Mouse (Mus musculus) G1E (cell line): Measurements from ENCODE around the gene Timp3. TPM values are rescaled to one million over a fixed set of nuclear protein-coding genes. Genes with fewer than 3 reads are reported as not detected.

Experiments used
- ATAC-seq: 2 replicates; pipeline ENCODE4 v1.8.0; 2016; ENCODE audit warnings: mild to moderate bottlenecking; ENCODE audit not compliant: insufficient number of reproducible peaks, poor library complexity, low FRiP score, severe bottlenecking; ENCODE audit errors: extremely low read depth
- DNase-seq: peaks from one replicate; pipeline ENCODE4 v3.0.0; 2012; ENCODE audit warnings: low spot score
- H3K27me3 ChIP-seq: 2 replicates; pipeline ENCODE4 v1.6.1; 2012; ENCODE audit warnings: mild to moderate bottlenecking, low read length, inconsistent platforms; ENCODE audit not compliant: insufficient read depth
- H3K36me3 ChIP-seq: replicated peaks from 2 replicates; pipeline ENCODE3; 2012; ENCODE audit warnings: mild to moderate bottlenecking, inconsistent platforms
- H3K4me1 ChIP-seq: 2 replicates; pipeline ENCODE4 v1.6.1; 2012; ENCODE audit warnings: low read depth, low read length, inconsistent platforms, mixed read lengths; ENCODE audit not compliant: insufficient read depth
- H3K4me3 ChIP-seq: 2 replicates; pipeline ENCODE4 v1.5.1; 2012; ENCODE audit warnings: low read depth, mild to moderate bottlenecking, inconsistent platforms, low read length, moderate library complexity, mixed read lengths
- H3K9me3 ChIP-seq: replicated peaks from 2 replicates; pipeline ENCODE4 v1.6.1; 2012; ENCODE audit warnings: inconsistent platforms
- CTCF ChIP-seq: IDR thresholded peaks from 2 replicates; pipeline ENCODE4 v1.5.1; 2012; ENCODE audit warnings: low read depth, low read length, inconsistent platforms, mixed read lengths
- GATA1 ChIP-seq: IDR thresholded peaks from 2 replicates; pipeline ENCODE4 v1.6.1; 2012; ENCODE audit warnings: borderline replicate concordance, low read length, inconsistent platforms, mixed read lengths
- GATA2 ChIP-seq: IDR thresholded peaks from 2 replicates; pipeline ENCODE4 v1.6.1; 2012; ENCODE audit warnings: low read depth, low read length, inconsistent platforms, borderline replicate concordance
- POLR2AphosphoS5 ChIP-seq: IDR thresholded peaks from 2 replicates; pipeline ENCODE4 v1.6.1; 2012; ENCODE audit warnings: low read depth, low read length, inconsistent platforms; ENCODE audit not compliant: insufficient replicate concordance
- TAL1 ChIP-seq: conservative IDR thresholded peaks from 2 replicates; pipeline ENCODE4 v1.6.1; 2012; ENCODE audit warnings: low read depth, low read length, inconsistent platforms, mixed read lengths
- polyA plus RNA-seq: library from polyadenylated mRNA; stranded (reverse); fragments of >175 nt; gene quantifications from 2 replicates; pipeline ENCODE4 v1.2.3, GENCODE M21; 2012
- total RNA-seq, 2 experiments: library from RNA; stranded (forward) in 1 of 2; stranded (reverse) in 1 of 2; fragments of 200-1000 nt in 1 of 2; fragments of >200 nt in 1 of 2; fragmentation: Nextera tagmentation in 1 of 2; gene quantifications; 2 replicates each; pipeline ENCODE4 v1.2.3; 2014 to 2017

The Timp3 gene
- total and polyA plus RNA-seq, 3 experiments = 15.0 to 110 (median 15.7) TPM

- H3K9me3 ChIP-seq = peaks cover 4% of the 10 kb centered on the region; the same call in 1 of the 2 replicates
- TF ChIP-seq TAL1 (no peak), GATA1 (no peak), GATA2 (no peak), CTCF (no peak), POLR2AphosphoS5 (no peak)
- DNase-seq (no peak), ATAC-seq (no peak)
- H3K27me3 ChIP-seq = no peaks in the 10 kb centered on the region
- H3K4me3 ChIP-seq = no peak overlapping the region
- peaks cover 71% of the 10 kb centered on the region for H3K4me1 ChIP-seq
- H3K36me3 ChIP-seq = peaks cover 56% of the 10 kb centered on the region
Measured at GRCm38 (mm10) chr10:86330993-86331680, 31.0 kb downstream of the Timp3 start.

DNA sequence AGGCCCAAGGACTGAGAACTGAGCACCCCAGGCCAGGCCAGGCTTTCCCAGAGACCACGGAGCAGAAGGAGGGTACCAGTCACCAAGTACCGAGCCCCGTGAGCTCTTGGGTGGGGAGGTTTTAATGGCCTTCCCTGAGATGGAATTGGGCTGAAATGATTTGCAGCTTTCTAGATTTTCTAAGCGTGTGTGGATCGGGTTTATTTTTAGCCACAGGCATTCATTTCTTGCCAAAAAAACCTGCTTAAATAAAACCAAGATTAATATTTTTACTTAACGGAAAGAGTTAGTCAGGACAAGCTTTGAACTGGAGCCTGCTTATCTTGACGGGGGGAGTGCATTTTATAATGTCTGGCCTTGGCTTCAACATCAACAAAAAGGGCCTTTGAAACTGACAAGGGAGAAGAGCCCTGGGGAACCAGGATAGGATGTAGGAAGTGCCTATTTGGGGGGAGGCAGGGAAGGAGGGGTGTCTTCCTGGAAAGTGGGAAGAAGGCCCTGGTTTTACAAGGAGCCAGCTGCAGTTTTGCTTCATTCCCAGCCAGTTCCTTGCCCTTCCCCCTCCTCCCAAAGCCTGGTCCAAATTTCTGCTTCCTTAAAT, 31.6 kb downstream of the Timp3 start:
- H3K4me1 ChIP-seq = peaks cover 76% of the 10 kb centered on the region
- no peak overlapping the region for H3K4me3 ChIP-seq
- TF ChIP-seq TAL1 (no peak), GATA2 (no peak), CTCF (no peak), POLR2AphosphoS5 (no peak), GATA1 (no peak)
- no peak for ATAC-seq
- no peak for DNase-seq
- no peaks in the 10 kb centered on the region for H3K27me3 ChIP-seq
- peaks cover 56% of the 10 kb centered on the region for H3K36me3 ChIP-seq
- H3K9me3 ChIP-seq = peaks cover 4% of the 10 kb centered on the region; the same call in 1 of the 2 replicates

DNA sequence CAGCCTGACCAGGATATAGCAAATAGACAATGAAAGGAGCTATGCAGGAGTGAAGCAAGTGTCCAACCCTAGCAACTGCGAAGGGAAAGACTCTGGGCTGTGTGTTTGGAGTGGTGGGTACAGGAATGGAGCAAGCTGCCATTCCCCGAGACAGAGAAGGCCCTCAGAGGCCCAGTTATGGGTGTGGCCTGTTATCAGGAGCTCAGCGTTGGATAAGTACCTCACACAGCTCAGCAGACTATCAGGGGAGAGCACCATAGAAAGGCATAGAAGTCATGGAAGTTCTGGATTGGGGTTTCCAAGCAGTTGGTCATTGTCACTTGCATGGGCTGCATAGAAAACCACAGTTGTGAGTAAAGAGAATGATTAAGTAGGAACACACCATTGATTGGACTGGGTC, 32.8 kb downstream of the Timp3 start:
- TF ChIP-seq POLR2AphosphoS5 (no peak), GATA1 (no peak), CTCF (no peak), GATA2 (no peak), TAL1 (no peak)
- Histone ChIP-seq H3K4me1 (peaks cover 79% of the 10 kb centered on the region), H3K36me3 (peaks cover 47% of the 10 kb centered on the region), H3K27me3 (no peaks in the 10 kb centered on the region), H3K9me3 (peaks cover 4% of the 10 kb centered on the region; the same call in 1 of the 2 replicates), H3K4me3 (no peak overlapping the region; the same call in 1 of the 2 replicates)
- ATAC-seq (peak; percentile 70), DNase-seq (no peak)

DNA sequence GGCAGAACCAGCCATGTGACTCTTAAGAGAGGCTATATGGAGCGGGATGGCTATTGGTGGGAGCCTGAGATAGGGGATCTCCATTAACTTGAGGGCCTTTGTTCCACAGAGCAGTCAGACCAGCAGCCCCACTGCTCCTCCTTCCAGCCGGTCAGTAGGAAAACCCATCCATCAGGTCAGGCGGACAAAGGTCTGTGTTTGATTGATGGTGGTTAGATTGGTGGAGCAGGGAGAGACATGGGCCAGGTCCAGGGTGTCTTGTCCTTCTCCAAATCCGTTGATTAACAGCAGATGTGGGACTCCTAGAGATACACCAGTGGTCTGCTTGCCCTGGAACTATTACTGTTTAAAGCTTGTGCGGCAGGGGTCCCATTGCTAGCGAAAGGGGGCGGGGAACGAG, 34.4 kb downstream of the Timp3 start:
- H3K9me3 ChIP-seq = 0 out of 2 replicates have a peak, but pooled peaks cover 2% of the 10 kb centered on the region
- H3K4me3 ChIP-seq = no peak overlapping the region
- ATAC-seq (no peak), DNase-seq (no peak)
- no peaks in the 10 kb centered on the region for H3K27me3 ChIP-seq
- H3K36me3 ChIP-seq = peaks cover 51% of the 10 kb centered on the region
- TF ChIP-seq GATA2 (no peak), CTCF (no peak), TAL1 (no peak), GATA1 (no peak), POLR2AphosphoS5 (no peak)
- H3K4me1 ChIP-seq = peaks cover 84% of the 10 kb centered on the region

DNA sequence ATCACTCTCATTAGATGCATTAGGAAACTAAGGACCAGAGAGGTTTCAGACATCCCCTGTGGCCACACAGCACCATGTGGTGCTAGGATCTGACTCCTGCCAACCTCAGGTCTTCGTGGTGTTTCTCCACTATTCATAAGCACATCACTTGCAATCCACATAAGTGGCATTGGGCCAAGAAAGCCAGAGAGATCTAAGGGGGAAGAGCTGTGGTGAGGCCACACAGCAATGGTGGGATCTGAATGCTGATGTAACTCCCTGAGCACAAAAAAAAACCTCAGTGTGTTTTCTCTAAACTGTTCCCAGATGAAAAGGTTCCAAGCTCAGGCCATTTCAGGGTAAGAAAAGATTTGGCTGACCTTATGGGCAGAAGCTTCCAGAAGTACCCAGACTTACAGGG, 36.3 kb downstream of the Timp3 start:
- DNase-seq (no peak), ATAC-seq (no peak)
- Histone ChIP-seq H3K4me3 (no peak overlapping the region), H3K4me1 (peaks cover 84% of the 10 kb centered on the region), H3K9me3 (no peaks in the 10 kb centered on the region), H3K27me3 (no peaks in the 10 kb centered on the region), H3K36me3 (peaks cover 39% of the 10 kb centered on the region)
- TF ChIP-seq GATA2 (no peak), POLR2AphosphoS5 (no peak), CTCF (no peak), GATA1 (no peak), TAL1 (no peak)

DNA sequence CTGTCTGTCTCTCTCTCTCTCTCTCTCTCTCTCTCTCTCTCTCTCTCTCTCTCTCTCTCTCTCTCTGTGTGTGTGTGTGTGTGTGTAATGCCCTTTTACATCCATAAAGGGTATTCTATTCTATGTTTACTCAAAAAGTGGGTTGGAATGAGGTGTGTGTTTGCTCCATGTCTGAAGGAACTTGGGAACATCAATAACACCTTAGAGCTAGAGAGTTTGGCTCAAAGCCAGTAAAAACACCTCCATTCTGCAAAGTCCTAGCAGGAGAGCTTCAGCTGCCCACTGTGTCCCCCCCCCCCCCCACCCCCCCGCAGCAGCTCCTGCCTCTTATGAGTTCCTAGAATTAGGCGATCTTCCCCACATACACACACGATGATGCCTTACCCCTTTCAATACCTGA, 37.1 kb downstream of the Timp3 start:
- no peak for DNase-seq
- no peak overlapping the region for H3K4me3 ChIP-seq
- ATAC-seq = no peak
- no peaks in the 10 kb centered on the region for H3K9me3 ChIP-seq
- no peak for TF ChIP-seq POLR2AphosphoS5
- TF ChIP-seq GATA1 = no peak
- TF ChIP-seq CTCF = no peak
- no peak for TF ChIP-seq GATA2
- no peak for TF ChIP-seq TAL1
- H3K4me1 ChIP-seq = peaks cover 85% of the 10 kb centered on the region
- H3K27me3 ChIP-seq = no peaks in the 10 kb centered on the region
- H3K36me3 ChIP-seq = peaks cover 45% of the 10 kb centered on the region
